Mouse (Mus musculus): ENCODE results near the gene Lrrc56.

GRCm38 (mm10) chr7:141210137-141210536, 16.2 kb downstream of the Lrrc56 start:
- TF ChIP-seq CTCF (IDR thresholded peaks at IDR 0.05; ENCODE audit: control insufficient read depth, insufficient read depth, insufficient read length) (no peak), MAX (IDR thresholded peaks at IDR 0.05) (no peak), MYOD1 (IDR thresholded peaks at IDR 0.05; ENCODE audit: control insufficient read depth, insufficient read length, low read depth) (no peak), CEBPB (IDR thresholded peaks at IDR 0.05; ENCODE audit: low read depth) (no peak), USF1 (IDR thresholded peaks at IDR 0.05; ENCODE audit: low read depth) (no peak), FOSL1 (IDR thresholded peaks at IDR 0.05; ENCODE audit: insufficient read depth, low read length, poor library complexity, severe bottlenecking) (no peak), MYOG (IDR thresholded peaks at IDR 0.05; ENCODE audit: control insufficient read depth, extremely low read depth, insufficient read length) (no peak)
